Mouse (Mus musculus) midbrain, postnatal 0 days (tissue): Measurements from ENCODE around the gene Iqschfp. TPM values are rescaled to one million over a fixed set of nuclear protein-coding genes. Genes with fewer than 3 reads are reported as not detected.

Experiments
- ATAC-seq: fragments of 200-750 bp; cut with Nextera tagmentation; 2 replicates; pipeline ENCODE4 v1.8.0; 2017; ENCODE audit warnings: moderate number of reproducible peaks, mild to moderate bottlenecking, moderate TSS enrichment, moderate library complexity; ENCODE audit not compliant: low FRiP score
- DNase-seq: peaks from one replicate; pipeline ENCODE4 v3.0.0-alpha.2; 2015; ENCODE audit warnings: low spot score
- H3K27ac ChIP-seq: fragments of 300-500 bp; sonication (generic); 2 replicates; pipeline ENCODE4 v1.5.1; 2014; ENCODE audit warnings: low read depth, mild to moderate bottlenecking, low read length, mixed read lengths
- H3K27me3 ChIP-seq: fragments of 300-500 bp; sonication (generic); 2 replicates; pipeline ENCODE4 v1.6.1; 2014; ENCODE audit warnings: low read length, control low read depth, mixed read lengths; ENCODE audit not compliant: insufficient read depth
- H3K36me3 ChIP-seq: fragments of 300-500 bp; sonication (generic); 2 replicates; pipeline ENCODE4 v1.6.1; 2014; ENCODE audit warnings: low read length, control low read depth, mixed read lengths; ENCODE audit not compliant: insufficient read depth
- H3K4me1 ChIP-seq: fragments of 300-500 bp; sonication (generic); 2 replicates; pipeline ENCODE4 v1.6.1; 2014; ENCODE audit warnings: mild to moderate bottlenecking, control low read depth, antibody characterized with exemption, low read length, mixed read lengths; ENCODE audit not compliant: insufficient read depth
- H3K4me2 ChIP-seq: fragments of 300-500 bp; sonication (generic); 2 replicates; pipeline ENCODE4 v1.6.1; 2014; ENCODE audit warnings: low read depth, mild to moderate bottlenecking, low read length, mixed read lengths; ENCODE audit not compliant: poor library complexity, severe bottlenecking
- H3K4me3 ChIP-seq: fragments of 300-500 bp; sonication (generic); 2 replicates; pipeline ENCODE4 v1.5.1; 2014; ENCODE audit warnings: low read depth, mild to moderate bottlenecking, low read length, moderate library complexity
- H3K9ac ChIP-seq: fragments of 300-500 bp; sonication (generic); replicated peaks from 2 replicates; pipeline ENCODE4 v1.6.1; 2014; ENCODE audit warnings: mild to moderate bottlenecking, low read length, moderate library complexity, mixed read lengths; ENCODE audit not compliant: poor library complexity, severe bottlenecking
- H3K9me3 ChIP-seq: fragments of 300-500 bp; sonication (generic); 2 replicates; pipeline ENCODE4 v1.6.1; 2016; ENCODE audit warnings: low read length, control low read depth
- CTCF ChIP-seq: IDR thresholded peaks from 2 replicates; pipeline ENCODE4 v1.5.1; 2016; ENCODE audit warnings: antibody characterized with exemption, mild to moderate bottlenecking
- WGBS: fragments of 180-500 bp; shearing (Covaris S2); extraction: QIAGEN DNeasy Blood & Tissue Kit; methylation state at CpG from one replicate; pipeline ENCODE4 v1.1.7; 2014; 5-methylcytosine and 5-hydroxymethylcytosine counted together
- polyA plus RNA-seq: library from polyadenylated mRNA; unstranded; fragments of >200 nt; fragmentation: Nextera tagmentation; extraction: Ambion mirVana; gene quantifications from 2 replicates; pipeline ENCODE4 v1.2.1, GENCODE M21; 2015
- total RNA-seq: library from RNA; depleted of rRNA; stranded (reverse); fragments of >200 nt; gene quantifications from 2 replicates; pipeline ENCODE4 v1.2.3, GENCODE M21; 2014

The Iqschfp gene
- total and polyA plus RNA-seq, 2 experiments from 2014 or later = 4.5 to 5.7 TPM

DNA sequence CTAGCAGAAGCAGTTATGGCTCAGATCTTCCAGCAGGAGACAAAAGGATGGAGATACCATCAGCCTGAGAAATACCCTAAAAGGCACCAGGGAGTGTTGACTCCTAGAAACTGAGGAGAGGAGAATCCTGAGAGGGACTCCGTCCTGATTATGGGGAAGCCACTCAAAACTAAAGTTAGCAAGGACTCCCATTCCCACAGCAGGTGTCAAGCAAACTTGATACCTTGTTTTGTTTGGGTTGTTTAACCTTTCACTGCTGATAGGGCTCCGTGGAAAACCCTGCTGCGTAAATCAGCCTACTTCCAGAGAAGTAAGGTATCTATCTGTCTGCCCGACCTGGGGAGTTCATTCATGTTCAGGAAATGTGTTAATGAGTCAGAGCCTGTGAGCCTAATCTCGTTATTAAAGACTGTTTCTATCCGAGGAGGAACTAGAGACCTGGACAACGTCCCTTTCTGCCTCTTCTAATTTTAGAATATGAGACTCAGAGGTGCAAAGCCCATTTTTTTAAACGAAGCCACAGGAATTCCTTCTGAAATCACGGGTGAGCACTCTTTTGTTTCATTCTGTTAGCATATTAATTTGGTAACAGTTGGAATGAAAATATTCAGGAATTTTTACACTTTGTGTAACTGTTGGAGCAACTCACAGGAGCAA lies 765.7 kb downstream of the Iqschfp start:
- Histone ChIP-seq H3K9me3 (no peaks in the 10 kb centered on the region), H3K4me1 (no peaks in the 10 kb centered on the region), H3K27ac (no peak overlapping the region), H3K36me3 (no peaks in the 10 kb centered on the region), H3K9ac (no peak overlapping the region), H3K4me3 (no peak overlapping the region), H3K27me3 (no peaks in the 10 kb centered on the region), H3K4me2 (no peak overlapping the region)
- ATAC-seq (no peak), DNase-seq (no peak)
- 43% methylated on average over 9 of the region's 9 CpGs for whole genome bisulfite sequencing
- TF ChIP-seq CTCF = no peak

DNA sequence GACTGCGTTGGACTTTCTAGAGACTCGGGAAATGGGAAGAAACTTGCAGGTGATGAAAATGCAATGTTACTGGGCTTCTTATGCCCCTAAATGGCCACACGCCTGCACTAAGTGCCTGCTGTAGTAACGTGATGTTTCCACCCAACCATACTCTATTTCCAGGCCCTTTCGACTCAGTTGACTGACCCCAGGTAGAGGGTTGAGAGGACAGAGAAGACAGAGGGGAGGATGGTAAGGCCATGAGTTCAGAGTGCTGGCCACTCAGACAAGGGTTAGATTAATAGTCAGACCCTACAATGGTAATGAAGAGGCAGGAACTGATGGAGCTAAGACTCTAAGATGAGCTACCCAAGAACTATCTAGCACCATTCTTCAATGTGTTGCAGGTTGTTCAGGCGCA lies 768.0 kb downstream of the Iqschfp start:
- no peaks in the 10 kb centered on the region for H3K4me1 ChIP-seq
- H3K4me2 ChIP-seq = no peak overlapping the region
- no peak for TF ChIP-seq CTCF
- no peak overlapping the region for H3K27ac ChIP-seq
- no peak overlapping the region for H3K9ac ChIP-seq
- WGBS = 94% methylated on average over 6 of the region's 6 CpGs
- H3K36me3 ChIP-seq = no peaks in the 10 kb centered on the region
- H3K4me3 ChIP-seq = no peak overlapping the region
- no peaks in the 10 kb centered on the region for H3K9me3 ChIP-seq
- H3K27me3 ChIP-seq = no peaks in the 10 kb centered on the region
- DNase-seq = no peak
- ATAC-seq = no peak

DNA sequence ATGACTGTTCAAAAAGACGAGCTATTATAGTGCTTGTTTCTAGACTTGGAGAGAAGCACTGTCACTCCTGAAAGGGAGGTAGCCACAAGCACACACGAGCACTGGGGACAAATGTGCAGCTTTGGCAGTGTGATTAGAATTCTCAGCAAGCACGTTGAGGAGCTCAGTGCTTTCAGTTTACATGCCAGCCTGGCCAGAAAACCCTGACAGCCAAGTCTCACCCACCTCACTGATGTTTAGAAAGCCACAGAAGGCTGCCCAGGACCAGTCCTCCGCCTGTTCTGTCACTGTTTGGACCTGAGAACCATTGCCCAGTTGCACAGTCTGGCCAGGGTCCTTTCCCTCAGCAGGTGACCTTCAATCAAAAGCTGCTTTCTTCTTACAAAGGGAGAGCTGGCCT lies 768.5 kb downstream of the Iqschfp start:
- Histone ChIP-seq H3K4me3 (no peak overlapping the region), H3K4me2 (no peak overlapping the region), H3K27me3 (no peaks in the 10 kb centered on the region), H3K27ac (no peak overlapping the region; the same call in 1 of the 2 replicates), H3K9ac (no peak overlapping the region), H3K9me3 (no peaks in the 10 kb centered on the region), H3K4me1 (no peaks in the 10 kb centered on the region), H3K36me3 (no peaks in the 10 kb centered on the region)
- 63% methylated on average over 4 of the region's 4 CpGs for WGBS
- no peak for TF ChIP-seq CTCF
- ATAC-seq (peak; percentile 44; the same call in 1 of the 2 replicates), DNase-seq (peak; percentile 51)

DNA sequence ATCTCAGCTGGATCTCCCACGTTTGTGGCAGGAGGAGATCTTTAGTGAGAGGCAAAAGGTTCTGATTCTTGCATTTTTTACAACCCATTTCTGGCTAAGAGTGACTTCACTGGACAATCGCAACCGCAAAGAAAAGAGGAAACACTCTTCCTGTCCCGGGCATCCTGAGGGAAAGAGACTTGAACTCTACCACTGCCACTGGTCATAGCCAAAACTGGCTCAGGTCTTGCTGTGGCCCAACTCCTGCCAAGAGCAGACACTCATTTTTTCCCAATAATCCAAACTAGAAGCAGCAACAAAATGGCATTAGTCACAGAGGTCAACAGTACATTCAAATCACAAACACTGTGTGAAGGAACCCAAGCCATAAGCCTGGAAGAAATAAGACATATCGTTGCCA lies 770.4 kb downstream of the Iqschfp start:
- Histone ChIP-seq H3K27ac (no peak overlapping the region), H3K4me2 (no peak overlapping the region), H3K9ac (no peak overlapping the region), H3K4me3 (no peak overlapping the region), H3K27me3 (no peaks in the 10 kb centered on the region), H3K9me3 (no peaks in the 10 kb centered on the region), H3K36me3 (no peaks in the 10 kb centered on the region), H3K4me1 (no peaks in the 10 kb centered on the region)
- ATAC-seq (no peak), DNase-seq (no peak)
- no peak for TF ChIP-seq CTCF
- WGBS = 87% methylated on average over 5 of the region's 5 CpGs

DNA sequence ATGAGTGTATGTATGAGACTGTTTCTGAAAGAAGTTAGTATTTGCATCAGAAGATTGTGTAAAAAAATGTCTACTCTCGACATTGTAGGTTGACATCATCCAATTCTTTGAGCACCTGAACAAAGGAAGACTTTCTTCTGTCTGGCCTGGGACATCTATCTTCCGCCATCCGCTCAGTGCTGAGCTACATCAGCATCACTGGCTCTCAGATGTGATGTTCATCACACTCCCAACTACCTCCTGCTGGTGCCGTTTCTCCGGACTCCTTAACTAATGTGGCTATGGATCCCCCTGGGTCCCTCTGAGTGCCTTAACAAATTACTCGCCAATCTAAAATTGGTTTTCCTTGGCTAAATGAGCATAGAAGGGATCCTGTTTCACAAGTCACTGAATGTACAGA lies 772.3 kb downstream of the Iqschfp start:
- H3K9me3 ChIP-seq = no peaks in the 10 kb centered on the region
- DNase-seq (no peak), ATAC-seq (no peak)
- H3K27ac ChIP-seq = no peak overlapping the region
- TF ChIP-seq CTCF = no peak
- H3K9ac ChIP-seq = no peak overlapping the region
- H3K4me1 ChIP-seq = no peaks in the 10 kb centered on the region
- no peak overlapping the region for H3K4me2 ChIP-seq
- WGBS = 67% methylated on average over 6 of the region's 6 CpGs
- no peaks in the 10 kb centered on the region for H3K36me3 ChIP-seq
- H3K4me3 ChIP-seq = no peak overlapping the region
- no peaks in the 10 kb centered on the region for H3K27me3 ChIP-seq

DNA sequence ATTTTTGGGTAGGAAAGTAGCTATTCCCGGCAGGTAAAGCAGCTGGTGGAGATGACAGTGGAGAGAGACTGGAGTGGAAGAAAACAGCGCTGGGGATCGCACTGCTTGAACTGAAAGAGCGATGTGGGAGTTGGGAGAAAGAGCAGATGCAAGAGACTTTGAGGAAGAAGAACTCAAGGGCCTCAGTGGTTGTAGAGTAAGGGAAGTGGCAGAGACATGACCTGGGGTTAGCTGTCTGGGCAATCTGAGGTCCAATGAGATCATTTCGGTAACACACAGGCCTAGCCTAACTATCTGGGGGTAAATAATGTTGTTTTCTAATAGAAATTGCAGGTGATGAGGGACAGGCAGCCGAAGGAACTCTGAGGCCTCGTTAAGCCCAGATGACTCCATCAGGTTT lies 774.3 kb downstream of the Iqschfp start:
- Histone ChIP-seq H3K4me1 (no peaks in the 10 kb centered on the region), H3K9ac (no peak overlapping the region), H3K27ac (no peak overlapping the region), H3K27me3 (no peaks in the 10 kb centered on the region), H3K4me3 (no peak overlapping the region), H3K4me2 (no peak overlapping the region), H3K9me3 (no peaks in the 10 kb centered on the region), H3K36me3 (no peaks in the 10 kb centered on the region)
- DNase-seq (no peak), ATAC-seq (no peak)
- 89% methylated on average over 7 of the region's 7 CpGs for WGBS
- TF ChIP-seq CTCF = no peak
